Mouse (Mus musculus) left cerebral cortex, adult 2 months (tissue): ENCODE data around the gene Pknox2. TPM values are rescaled to one million over a fixed set of nuclear protein-coding genes. Genes with fewer than 3 reads are reported as not detected.
A peak's percentile ranks its signal among the peaks of the same experiment; 100 is the strongest.

Experiments
- DNase-seq, 2 experiments: peaks; one replicate each; pipeline ENCODE4 v3.0.0; 2021 to 2022; ENCODE audit warnings: low spot score in 2 of 2, mixed read lengths in 1 of 2; ENCODE audit errors: extremely low spot score in 1 of 2
- H3K27ac ChIP-seq: fragments of 200-600 bp; 2 replicates; pipeline ENCODE4 v1.8.1; 2022
- H3K4me3 ChIP-seq: fragments of 200-600 bp; 2 replicates; pipeline ENCODE4 v1.8.1; 2022
- CTCF ChIP-seq: fragments of 200-600 bp; IDR thresholded peaks from 2 replicates; pipeline ENCODE4 v1.8.1; 2022; ENCODE audit warnings: antibody characterized with exemption, mild to moderate bottlenecking, moderate library complexity
- intact Hi-C: fragments of 180-260 bp; cut with DNase I; formaldehyde crosslinking; loops from one replicate; pipeline ENCODE4 v1.15.1; 2025
- total RNA-seq, 2 experiments: library from RNA; stranded (reverse); gene quantifications; 2 replicates each; pipeline ENCODE4 v1.2.3; 2021

Gene Pknox2
- total RNA-seq, 2 experiments from 2014 or later: 79.1 to 84.5 TPM

- peak overlapping the region; percentile 20 for H3K27ac ChIP-seq
- intact Hi-C loops: no loop called here
- DNase-seq: no peak
- no peak; the same call in 1 of the 2 replicates for TF ChIP-seq CTCF
- H3K4me3 ChIP-seq: no peak overlapping the region
These were observed 26.4 kb downstream of the Pknox2 start for GRCm38 (mm10) chr9:37120801-37121200.

- intact Hi-C loops: no loop called here
- Histone ChIP-seq H3K27ac (no peak overlapping the region), H3K4me3 (no peak overlapping the region)
- TF ChIP-seq CTCF: no peak
- no peak for DNase-seq
These were observed 29.7 kb downstream of the Pknox2 start for GRCm38 (mm10) chr9:37117529-37117928.

GRCm38 (mm10) chr9:37116632-37117413 lies 30.4 kb downstream of the Pknox2 start:
- intact Hi-C loops: no loop called here
- H3K4me3 ChIP-seq: no peak overlapping the region
- no peak for DNase-seq
- H3K27ac ChIP-seq: no peak overlapping the region
- TF ChIP-seq CTCF: no peak

- intact Hi-C loops: no loop called here
- no peak overlapping the region for H3K27ac ChIP-seq
- H3K4me3 ChIP-seq: no peak overlapping the region
- TF ChIP-seq CTCF: no peak
- no peak for DNase-seq
These were observed 31.4 kb downstream of the Pknox2 start for GRCm38 (mm10) chr9:37115820-37116219.

GRCm38 (mm10) chr9:37114286-37115267 lies 32.6 kb downstream of the Pknox2 start:
- Histone ChIP-seq H3K4me3 (no peak overlapping the region), H3K27ac (no peak overlapping the region)
- DNase-seq: no peak
- intact Hi-C loops: no loop called here
- peak; percentile 8 for TF ChIP-seq CTCF

GRCm38 (mm10) chr9:37107546-37107945 lies 39.7 kb downstream of the Pknox2 start:
- H3K4me3 ChIP-seq: no peak overlapping the region
- no peak for TF ChIP-seq CTCF
- no peak for DNase-seq
- no peak overlapping the region for H3K27ac ChIP-seq
- intact Hi-C loops: no loop called here

- no peak for DNase-seq
- Histone ChIP-seq H3K4me3 (no peak overlapping the region), H3K27ac (no peak overlapping the region)
- no peak for TF ChIP-seq CTCF
- intact Hi-C loops: no loop called here
These were observed 40.4 kb downstream of the Pknox2 start for GRCm38 (mm10) chr9:37106808-37107207.

GRCm38 (mm10) chr9:37104249-37104648 lies 43.0 kb downstream of the Pknox2 start:
- H3K4me3 ChIP-seq: no peak overlapping the region
- intact Hi-C loops: no loop called here
- DNase-seq: no peak
- H3K27ac ChIP-seq: no peak overlapping the region
- TF ChIP-seq CTCF: no peak

GRCm38 (mm10) chr9:37103778-37104177 lies 43.4 kb downstream of the Pknox2 start:
- no peak overlapping the region for H3K27ac ChIP-seq
- no peak overlapping the region for H3K4me3 ChIP-seq
- intact Hi-C loops: no loop called here
- TF ChIP-seq CTCF: no peak
- DNase-seq: no peak

GRCm38 (mm10) chr9:37101059-37101940 lies 45.9 kb downstream of the Pknox2 start:
- DNase-seq: no peak
- no peak for TF ChIP-seq CTCF
- no peak overlapping the region for H3K4me3 ChIP-seq
- intact Hi-C loops: no loop called here
- peak overlapping the region; percentile 9; the same call in 1 of the 2 replicates for H3K27ac ChIP-seq

- no peak overlapping the region for H3K4me3 ChIP-seq
- intact Hi-C loops: no loop called here
- TF ChIP-seq CTCF: no peak
- no peak for DNase-seq
- H3K27ac ChIP-seq: no peak overlapping the region
These were observed 47.6 kb downstream of the Pknox2 start for GRCm38 (mm10) chr9:37099595-37099994.
